Mouse (Mus musculus): ENCODE measurements around the gene Immp2l.

Immp2l gene

GRCm38 (mm10) chr12:41565540-41566432 lies 541.9 kb downstream of the Immp2l start:
- peak; percentile 21 for DNase-seq

- DNase-seq: no peak
Measured at GRCm38 (mm10) chr12:41566433-41566794, 542.5 kb downstream of the Immp2l start.

DNA sequence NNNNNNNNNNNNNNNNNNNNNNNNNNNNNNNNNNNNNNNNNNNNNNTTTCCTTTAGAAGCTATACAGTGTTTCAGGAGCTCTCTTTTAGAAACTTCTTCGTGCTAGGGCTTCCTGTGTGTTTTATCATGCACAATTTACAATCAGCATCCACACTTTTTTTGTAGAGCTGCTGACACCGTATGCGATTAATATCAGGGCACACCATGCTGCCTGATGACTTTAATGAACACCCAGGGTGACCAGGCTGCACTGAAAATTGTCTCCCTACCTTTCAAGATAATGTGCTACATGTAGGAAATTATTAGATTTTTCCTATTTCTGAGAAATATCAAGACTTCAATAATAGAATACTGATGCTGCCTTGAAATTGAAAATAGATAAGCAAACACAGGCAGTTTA lies 549.9 kb downstream of the Immp2l start:
- DNase-seq: no peak

DNA sequence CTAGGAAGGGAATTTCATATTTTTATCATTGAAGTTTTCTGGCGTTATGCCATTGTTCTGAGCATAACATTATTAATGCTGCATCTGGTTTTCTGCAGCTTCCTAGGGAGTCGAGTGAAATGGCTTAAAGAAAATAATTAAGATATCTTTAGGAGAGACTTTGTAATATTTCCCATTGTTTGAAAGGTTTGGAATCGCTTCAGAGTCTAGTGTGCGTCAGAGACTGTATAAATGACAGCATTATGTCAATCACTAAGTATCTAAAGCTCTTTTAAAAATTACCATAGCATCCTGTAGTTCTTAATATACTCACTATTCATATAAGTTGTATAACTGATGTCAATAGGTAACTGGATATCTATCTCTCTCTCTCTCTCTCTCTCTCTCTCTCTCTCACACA lies 551.3 kb downstream of the Immp2l start:
- no peak for DNase-seq

- DNase-seq: no peak
Measured at GRCm38 (mm10) chr12:41593401-41593800, 569.5 kb downstream of the Immp2l start.

DNA sequence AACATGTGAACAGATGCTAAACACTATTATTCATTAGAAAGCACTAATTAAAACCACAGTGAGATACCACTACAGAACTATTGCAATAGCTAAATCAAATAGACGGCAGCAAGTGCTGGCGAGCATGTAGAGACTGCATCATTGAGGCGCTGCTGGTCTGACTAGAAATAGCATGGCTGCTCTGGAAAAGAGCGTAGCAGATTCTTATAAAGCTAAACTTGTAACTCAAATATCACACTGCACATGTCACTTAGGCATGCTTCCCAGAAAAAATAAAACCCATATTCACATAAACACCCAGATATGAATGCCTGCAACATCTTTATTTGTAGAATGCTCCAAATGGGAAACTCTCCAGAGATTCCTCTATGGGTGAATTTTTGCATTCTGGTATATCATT lies 570.1 kb downstream of the Immp2l start:
- DNase-seq: no peak

DNA sequence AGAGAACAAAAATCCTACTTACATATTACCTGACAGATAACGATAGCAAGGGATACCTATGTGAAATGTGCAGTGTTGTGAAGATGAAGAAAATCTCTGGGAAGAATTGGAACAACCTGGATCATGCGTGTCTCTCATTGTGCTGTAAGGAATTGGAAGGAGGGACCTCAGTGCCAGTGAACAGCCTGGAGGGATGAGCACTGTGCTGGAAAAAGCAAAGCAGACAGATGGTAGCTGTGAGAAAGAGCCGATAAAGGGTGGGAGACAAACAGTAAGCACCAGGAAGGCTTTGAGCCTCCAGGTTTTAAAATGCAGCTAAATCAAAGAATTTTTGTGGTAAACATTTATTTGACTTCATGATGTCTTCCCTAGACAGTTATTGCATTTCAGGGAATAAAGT lies 591.4 kb downstream of the Immp2l start:
- DNase-seq: no peak

DNA sequence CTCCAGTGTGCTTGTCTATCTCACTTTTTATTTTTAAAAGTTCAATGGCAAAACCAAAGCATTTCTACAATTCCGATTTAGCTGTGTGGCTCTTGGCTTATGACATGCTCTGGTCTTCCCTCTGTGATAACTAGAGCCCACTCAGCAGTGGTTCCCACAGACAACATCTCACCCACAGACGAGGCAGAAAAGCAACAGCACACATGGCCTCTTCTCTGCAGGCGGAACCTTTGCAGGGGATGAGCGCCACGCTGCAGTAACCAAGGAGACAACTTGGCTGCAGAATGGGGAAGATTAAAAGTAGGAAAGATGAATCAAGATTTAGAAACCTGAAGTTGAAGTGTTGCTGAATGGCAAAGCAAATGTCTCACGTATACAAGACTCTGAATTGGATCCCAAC lies 597.5 kb downstream of the Immp2l start:
- no peak for DNase-seq

DNA sequence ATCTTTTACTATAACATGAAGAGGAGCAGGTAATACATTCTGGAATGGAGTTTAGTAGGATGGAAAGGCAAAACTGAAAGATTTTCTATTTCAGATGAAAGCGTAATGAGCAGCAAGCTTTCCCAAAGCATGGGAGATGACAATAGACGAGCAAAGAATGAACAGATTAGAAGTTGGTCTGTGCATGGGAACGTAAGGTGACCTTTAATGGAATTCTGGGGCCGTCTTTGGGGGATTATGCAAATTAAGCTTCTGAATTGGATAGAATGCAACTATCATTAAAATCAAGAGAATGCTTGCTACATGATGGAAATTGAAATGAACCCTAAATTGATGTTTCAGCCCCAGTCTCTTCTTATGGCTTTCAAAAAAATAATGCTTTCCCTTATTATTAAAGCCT lies 619.4 kb downstream of the Immp2l start:
- DNase-seq: no peak

DNA sequence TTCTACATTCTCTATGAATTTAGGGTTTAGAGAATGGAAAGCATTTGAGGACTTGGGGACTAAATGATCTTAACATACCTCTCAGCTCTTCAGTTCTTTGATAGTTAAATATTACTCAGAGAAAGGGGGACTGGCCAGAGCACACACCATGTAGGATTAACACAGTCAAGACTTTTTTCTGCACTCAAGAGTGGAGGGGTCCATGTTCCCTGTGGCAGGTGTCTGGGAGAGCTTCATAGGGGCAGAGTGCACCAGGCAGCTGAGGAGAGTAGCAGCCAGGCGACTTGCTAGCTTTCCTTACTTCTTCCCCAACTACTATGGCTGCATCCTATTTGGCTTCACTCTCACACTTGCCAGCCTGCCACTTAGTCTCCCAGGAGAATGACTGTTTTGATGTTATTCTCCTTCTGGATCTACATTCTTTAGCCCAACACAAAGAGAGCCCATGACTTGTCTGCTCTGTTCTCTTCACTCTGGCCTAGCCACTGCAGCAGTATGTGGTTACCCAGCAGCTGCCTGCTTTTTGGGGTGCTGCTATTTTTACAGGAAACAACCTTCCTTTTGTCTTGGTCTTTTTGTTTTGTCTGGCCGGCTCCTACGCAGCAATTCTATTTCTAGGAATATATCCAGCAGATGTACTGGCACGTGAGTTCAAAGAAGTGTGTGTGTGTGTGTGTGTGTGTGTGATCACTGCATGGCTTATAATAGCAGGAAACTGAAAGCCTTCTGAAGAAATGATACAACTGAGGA lies 621.1 kb downstream of the Immp2l start:
- DNase-seq: no peak

GRCm38 (mm10) chr12:41646956-41647575 lies 623.2 kb downstream of the Immp2l start:
- DNase-seq: no peak

GRCm38 (mm10) chr12:41647675-41648074 lies 623.8 kb downstream of the Immp2l start:
- no peak for DNase-seq

GRCm38 (mm10) chr12:41649826-41650541 lies 626.1 kb downstream of the Immp2l start:
- no peak for DNase-seq

GRCm38 (mm10) chr12:41668280-41668679 lies 644.4 kb downstream of the Immp2l start:
- DNase-seq: no peak

DNA sequence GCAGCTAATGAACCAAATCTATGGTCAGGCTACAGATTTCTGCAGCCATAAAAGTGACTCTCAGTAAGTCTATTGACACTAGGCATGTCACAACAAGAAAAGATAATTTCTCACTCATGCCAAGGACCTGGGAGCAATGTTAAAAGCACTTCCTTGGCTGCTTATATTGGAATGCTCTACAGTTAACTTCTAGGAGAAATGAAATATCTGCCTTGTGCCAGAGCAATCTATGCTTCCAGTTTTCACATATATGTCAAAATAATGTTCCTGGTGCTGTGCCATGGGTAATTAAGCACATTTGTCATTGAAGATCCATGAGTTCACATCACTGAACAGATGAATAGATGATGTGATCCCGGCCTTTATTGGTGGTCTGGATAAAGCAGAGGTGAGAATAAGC lies 645.6 kb downstream of the Immp2l start:
- no peak for DNase-seq

DNA sequence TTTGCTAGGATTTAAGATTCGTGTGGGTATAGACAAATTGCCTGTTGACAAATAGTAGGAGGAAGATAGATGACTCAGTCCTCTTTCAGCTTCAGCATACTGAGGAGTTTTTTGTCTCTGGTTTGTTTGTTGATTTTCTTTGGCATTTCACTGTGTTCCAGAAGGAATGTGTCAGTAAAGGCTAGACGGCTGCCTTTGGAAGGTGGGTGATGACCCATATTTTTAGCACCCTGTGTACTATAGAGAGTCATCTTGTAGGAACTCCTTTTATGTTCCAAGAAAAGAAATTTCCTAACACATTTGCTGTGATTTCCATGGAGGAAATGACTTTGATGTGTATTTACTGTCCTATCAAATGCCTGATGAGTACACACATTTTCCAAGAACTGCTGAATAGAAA lies 651.0 kb downstream of the Immp2l start:
- DNase-seq: no peak

DNA sequence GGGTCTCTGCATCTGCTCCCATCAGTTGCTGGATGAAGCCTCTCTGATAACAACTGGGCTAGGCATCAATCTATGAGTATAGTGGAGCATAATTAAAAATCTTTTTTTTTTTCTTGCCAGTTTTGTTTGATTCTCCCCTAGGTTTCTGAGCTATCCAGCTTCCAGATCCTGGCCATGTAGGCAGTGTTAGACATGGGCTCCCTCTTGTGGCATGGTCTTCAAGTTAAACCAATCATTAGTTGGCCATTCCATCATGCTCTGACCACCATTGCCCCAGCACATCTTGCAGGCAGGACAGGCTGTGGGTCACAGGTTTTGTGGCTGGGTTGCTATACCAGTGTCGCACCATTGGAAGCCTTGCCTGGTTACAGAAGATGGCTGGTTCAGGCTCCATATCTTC lies 656.3 kb downstream of the Immp2l start:
- no peak for DNase-seq

GRCm38 (mm10) chr12:41682141-41682540 lies 658.3 kb downstream of the Immp2l start:
- DNase-seq: no peak

- no peak for DNase-seq
Measured at GRCm38 (mm10) chr12:41689809-41690208, 665.9 kb downstream of the Immp2l start.

DNA sequence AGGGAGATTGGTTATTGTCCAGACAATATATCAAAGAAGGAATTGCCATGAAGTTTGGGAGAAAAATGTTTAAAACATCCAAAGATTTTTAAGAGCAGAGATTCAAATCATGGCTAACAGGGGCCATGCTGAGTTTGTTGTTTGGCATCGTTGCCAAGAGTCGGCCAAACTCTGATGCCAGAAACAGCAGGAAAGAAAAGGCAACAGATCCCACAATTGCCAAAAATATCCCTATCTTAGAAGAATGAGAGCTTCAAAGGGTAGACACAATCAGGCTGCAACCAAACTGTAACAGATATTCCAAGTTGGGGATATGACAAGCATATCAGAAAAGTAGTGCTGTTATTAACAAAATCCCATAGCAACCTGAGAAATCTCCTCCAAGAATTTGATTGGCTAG lies 686.7 kb downstream of the Immp2l start:
- no peak for DNase-seq

- no peak for DNase-seq
Measured at GRCm38 (mm10) chr12:41716946-41717345, 693.1 kb downstream of the Immp2l start.

DNA sequence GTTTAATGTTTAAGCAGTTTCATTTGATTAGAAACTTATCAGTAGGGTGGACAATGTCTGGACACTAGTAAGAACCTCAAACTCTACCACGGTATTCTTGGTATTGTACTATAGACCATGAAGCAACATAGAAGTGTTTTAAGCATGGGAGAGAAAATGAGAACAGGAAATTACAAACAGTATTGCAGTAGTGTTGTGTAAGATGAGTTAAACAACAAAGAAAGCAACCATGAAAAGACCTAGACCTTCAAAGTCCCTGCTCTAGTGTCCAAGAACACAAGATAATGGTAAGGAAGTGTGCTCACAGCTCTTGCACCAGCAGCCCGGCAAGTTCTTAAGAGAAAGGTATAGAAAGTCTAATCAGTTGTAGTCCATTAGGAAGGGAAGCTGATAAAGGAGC lies 700.7 kb downstream of the Immp2l start:
- DNase-seq: no peak

- DNase-seq: no peak
Measured at GRCm38 (mm10) chr12:41726720-41727119, 702.8 kb downstream of the Immp2l start.

All from thymus, postnatal 4 days (tissue).